Mouse (Mus musculus): ENCODE results near the gene Tnpo1. TPM values are rescaled to one million over a fixed set of nuclear protein-coding genes. Genes with fewer than 3 reads are reported as not detected.

Tnpo1 gene
- total and polyA plus RNA-seq, 2 experiments = 10.7 to 56.1 TPM

- H3K4me1 ChIP-seq (ENCODE audit: control insufficient read depth, insufficient read depth, low read length) = peaks cover 3% of the 10 kb centered on the region; the same call in 1 of the 2 replicates
- no peak overlapping the region for H3K27ac ChIP-seq (replicated peaks; ENCODE audit: insufficient read depth, low read depth, low read length)
- peaks cover 3% of the 10 kb centered on the region; the same call in 1 of the 2 replicates for H3K79me2 ChIP-seq (ENCODE audit: control insufficient read depth, insufficient read depth, low read length)
- 100% methylated on average over 1 of the region's 1 CpGs for WGBS
- H3K4me3 ChIP-seq (ENCODE audit: insufficient read depth, low read depth, low read length) = no peak overlapping the region
- no peaks in the 10 kb centered on the region for H3K27me3 ChIP-seq (ENCODE audit: control insufficient read depth, insufficient read depth, low read length)
- no peak for TF ChIP-seq POLR2A (IDR thresholded peaks at IDR 0.05; ENCODE audit: extremely low read depth, insufficient read depth, low read length)
- no peak for TF ChIP-seq CTCF (IDR thresholded peaks at IDR 0.05; ENCODE audit: low read depth, low read length)
- peaks cover 16% of the 10 kb centered on the region for H3K36me3 ChIP-seq (ENCODE audit: control insufficient read depth, insufficient read depth, low read length)
- DNase-seq (ENCODE audit: extremely low read depth, low read depth, low spot score) = no peak
- H3K9ac ChIP-seq (ENCODE audit: low read depth, low read length) = no peak overlapping the region
Observed at GRCm38 (mm10) chr13:98791693-98792092, 134.5 kb downstream of the Tnpo1 start.

Other genes with a start within 250 kb of the Tnpo1 start
- not detected in 2 replicates for gene Tmem171, start 231.6 kb downstream of the Tnpo1 start, total RNA-seq (2014; rRNA removed)
- gene Tmem171, start 231.6 kb downstream of the Tnpo1 start, polyA plus RNA-seq (2012; rRNA removed) = 0.30 and 0.38 TPM in 2 replicates
- gene Fcho2, start 110.9 kb downstream of the Tnpo1 start, total RNA-seq (2014; rRNA removed) = 21.6 and 23.2 TPM in 2 replicates
- 4.1 and 5.8 TPM in 2 replicates for gene Fcho2, start 110.9 kb downstream of the Tnpo1 start, polyA plus RNA-seq (2012; rRNA removed)
- gene 1700024P04Rik, start 58.2 kb upstream of the Tnpo1 start, total RNA-seq (2014; rRNA removed) = not detected in 2 replicates
- gene 1700024P04Rik, start 58.2 kb upstream of the Tnpo1 start, polyA plus RNA-seq (2012; rRNA removed) = not detected in 2 replicates

Measured in liver, adult 2 months (tissue).